Mouse (Mus musculus) left cerebral cortex, postnatal 10 days (tissue): Measurements from ENCODE around the gene Plcg2. TPM values are rescaled to one million over a fixed set of nuclear protein-coding genes. Genes with fewer than 3 reads are reported as not detected.

Experiments
- DNase-seq, 2 experiments: peaks; one replicate each; pipeline ENCODE4 v3.0.0; 2021 to 2022; ENCODE audit warnings: low spot score in 2 of 2, mixed read lengths in 1 of 2; ENCODE audit errors: extremely low spot score in 1 of 2
- intact Hi-C: fragments of 180-260 bp; cut with DNase I; formaldehyde crosslinking; loops from one replicate; pipeline ENCODE4 v1.15.1; 2025
- total RNA-seq, 2 experiments: library from RNA; stranded (reverse); gene quantifications; 2 replicates each; pipeline ENCODE4 v1.2.3; 2021

Gene Plcg2
- total RNA-seq, 2 experiments from 2014 or later = 2.7 to 2.8 TPM

DNA sequence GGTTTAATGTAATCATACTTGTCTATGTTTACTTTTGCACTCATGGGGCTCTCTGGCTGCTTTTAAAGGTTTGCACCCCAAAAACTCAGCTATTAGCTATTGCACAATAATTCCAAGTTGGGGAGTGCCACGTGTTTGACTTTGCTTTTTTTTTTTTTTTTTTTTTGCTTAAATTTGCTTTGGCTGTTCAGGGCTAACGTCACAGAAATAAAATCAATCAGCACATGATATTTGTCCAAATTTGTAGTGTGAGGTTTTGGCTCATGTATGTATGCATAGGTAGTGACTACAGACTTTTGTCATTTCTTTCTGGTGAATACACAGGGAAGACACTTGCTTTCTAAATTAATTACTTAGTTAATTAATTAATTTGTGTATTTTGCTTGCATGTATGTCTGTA lies 96.9 kb downstream of the Plcg2 start:
- intact Hi-C loops = no loop called here
- no peak for DNase-seq

DNA sequence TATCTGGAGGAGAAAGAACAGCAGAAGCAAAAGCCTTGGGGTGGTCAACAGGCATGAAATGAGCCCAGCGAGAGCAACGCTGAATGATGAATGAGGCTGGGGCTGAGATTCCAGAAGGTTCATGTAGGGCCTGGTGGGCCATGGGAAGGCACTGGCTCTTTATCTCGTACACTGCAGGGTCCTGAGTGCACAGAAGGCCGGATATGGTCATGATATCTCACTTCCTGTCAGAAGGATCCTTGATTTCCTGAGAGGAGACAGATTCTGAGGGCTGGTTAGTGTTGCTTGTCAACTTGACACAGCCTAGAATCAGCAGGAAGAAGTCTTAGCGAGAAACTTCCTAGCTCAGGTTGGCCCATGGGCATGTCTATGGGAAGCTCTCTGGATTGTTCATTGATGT lies 98.7 kb downstream of the Plcg2 start:
- no peak for DNase-seq
- intact Hi-C loops = no loop called here

DNA sequence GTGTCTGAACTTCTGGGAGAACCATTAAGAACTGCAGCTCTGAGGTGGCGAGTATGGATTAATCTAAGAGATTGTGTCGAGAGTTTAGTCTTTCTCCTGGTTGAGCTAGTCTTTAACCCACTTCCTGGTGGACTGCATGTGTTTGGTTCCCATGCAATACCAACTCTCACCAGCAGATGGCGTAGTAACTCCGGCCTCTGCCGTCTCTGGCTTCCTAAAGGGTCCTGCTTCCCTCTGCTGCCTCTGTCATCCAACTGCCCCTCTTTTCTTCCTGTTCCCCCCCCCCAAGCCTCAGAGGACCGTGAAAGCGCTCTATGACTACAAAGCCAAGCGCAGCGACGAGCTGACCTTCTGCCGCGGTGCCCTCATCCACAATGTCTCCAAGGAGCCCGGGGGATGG lies 102.7 kb downstream of the Plcg2 start:
- intact Hi-C loops = no loop called here
- DNase-seq = no peak

DNA sequence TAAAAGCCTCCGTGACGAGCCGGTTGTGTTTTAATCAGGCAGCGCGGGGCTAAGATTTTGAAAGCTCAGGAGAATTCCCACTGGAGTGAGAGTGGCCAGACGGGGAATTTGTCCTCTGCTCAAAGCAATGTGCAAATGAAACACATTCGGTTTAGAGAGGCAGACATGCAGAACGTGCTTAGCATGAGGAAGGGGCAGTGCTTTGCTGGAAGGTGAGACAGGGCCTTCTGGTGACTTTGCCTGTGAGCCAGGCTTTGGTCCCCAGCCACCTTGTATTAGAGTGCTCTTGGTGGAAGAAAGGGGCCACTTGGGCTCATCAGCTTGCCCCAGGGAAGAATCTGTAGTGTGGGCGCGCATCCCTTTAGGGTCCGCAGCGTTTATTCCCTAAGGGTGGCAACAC lies 106.0 kb downstream of the Plcg2 start:
- no peak for DNase-seq
- intact Hi-C loops = no loop called here

DNA sequence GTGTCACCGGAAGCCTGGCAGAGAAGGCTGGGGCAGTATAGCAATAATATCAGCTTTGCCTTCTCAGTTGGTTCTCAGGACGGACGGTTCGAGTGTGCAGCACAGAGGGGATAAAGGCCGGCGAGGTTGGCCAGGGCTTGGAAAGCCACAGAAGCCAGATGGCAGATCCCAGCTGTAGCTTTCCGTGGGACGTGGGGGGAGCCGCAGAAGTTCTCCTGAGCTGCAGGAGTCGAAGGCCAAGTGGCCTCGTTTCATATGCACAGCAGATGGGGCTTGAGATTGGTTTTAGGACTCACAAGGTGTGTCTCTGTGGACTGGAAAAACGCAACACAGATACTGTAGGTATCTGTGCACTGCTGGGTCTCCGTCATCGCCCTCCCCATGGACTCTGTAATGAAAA lies 106.6 kb downstream of the Plcg2 start:
- intact Hi-C loops = no loop called here
- no peak for DNase-seq

DNA sequence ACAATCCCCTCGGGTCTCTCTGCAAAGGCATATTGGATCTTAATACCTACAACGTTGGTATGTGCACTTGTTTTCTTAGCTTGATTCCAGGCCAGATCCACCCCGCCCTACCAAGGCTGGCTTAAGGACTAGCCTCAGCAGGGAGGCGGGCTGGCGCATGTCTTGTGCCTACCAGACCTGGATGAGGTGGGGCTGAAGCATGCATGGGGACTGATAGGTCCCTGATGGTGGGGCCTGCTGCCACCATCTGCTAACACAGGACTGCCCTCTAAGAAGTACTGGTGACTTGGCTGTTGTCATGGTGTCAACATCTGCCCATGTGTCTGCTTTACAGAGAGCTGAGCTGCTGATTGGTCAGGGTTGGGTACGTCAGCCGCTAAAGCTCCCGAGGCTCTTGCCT lies 107.1 kb downstream of the Plcg2 start:
- intact Hi-C loops = no loop called here
- no peak for DNase-seq

DNA sequence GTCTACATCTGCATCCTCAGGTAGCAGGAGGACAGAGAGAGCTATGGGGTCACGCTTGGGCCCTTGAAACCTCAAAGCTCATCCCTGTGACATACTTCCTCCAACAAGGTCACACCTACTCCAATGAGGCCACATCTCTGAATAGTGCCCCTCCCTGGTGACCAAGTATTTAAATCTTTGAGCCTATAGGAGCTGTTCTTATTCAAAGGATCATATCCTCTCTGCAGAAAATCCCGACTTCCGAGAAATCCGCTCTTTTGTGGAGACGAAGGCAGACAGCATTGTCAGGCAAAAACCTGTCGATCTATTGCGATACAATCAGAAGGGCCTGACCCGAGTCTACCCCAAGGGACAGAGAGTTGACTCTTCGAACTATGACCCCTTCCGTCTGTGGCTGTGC lies 112.4 kb downstream of the Plcg2 start:
- intact Hi-C loops = no loop called here
- DNase-seq = no peak

DNA sequence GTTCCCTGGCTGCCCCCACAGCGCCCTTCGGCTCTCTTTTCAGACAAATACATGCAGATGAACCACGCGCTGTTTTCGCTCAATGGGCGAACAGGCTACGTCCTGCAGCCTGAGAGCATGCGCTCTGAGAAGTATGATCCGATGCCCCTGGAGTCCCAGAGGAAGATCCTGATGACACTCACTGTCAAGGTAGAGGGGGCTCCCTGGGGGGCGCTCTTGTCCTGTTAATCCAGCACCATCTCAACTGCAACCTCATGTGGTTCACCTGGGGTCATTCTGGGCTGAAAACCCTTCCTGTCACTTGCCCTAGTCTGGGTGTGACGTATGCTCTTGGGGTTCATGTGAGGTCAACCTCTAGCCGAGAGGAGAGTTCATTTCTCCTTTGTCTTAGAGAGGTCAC lies 114.8 kb downstream of the Plcg2 start:
- intact Hi-C loops = no loop called here
- no peak for DNase-seq

DNA sequence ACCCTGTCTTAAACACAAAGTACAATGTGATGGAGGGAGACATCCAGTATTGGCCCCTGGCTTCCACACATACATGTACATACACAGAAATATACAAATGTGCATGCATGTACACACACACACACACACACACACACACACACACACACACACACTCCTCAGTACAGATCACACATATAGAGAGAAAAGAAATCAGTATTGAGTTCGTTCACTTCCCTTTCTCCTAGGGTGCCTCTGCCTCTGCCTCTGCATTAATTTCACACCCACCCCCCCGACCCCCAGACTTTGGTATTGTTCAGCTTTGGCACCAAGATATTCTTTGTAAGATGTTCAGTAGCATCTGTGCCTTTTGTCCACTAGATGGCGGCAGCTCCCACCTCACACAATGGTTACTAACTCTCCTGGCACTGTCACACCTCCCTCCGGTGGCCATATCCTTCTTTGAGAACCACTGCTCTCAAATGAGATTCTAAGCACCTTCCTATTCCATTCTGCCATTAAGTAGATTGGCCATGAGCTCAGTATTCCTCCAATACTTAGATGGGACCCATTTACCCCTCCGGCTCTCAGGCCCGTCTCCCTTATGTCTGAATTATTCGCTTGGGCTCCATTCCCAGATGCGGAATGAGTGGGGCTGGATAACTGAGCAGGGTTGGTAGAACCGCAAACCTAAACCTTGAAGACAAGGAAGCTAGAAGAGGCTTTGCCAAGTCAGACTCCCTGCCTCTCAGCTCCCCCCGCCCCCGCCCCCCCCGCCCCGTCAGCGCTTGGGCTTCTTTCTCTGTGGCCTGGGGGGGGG lies 128.1 kb downstream of the Plcg2 start:
- intact Hi-C loops = loop anchor here (10.0 kb wide), 1 partner anchor 1759 kb away; no protein-coding TSS in a partner anchor
- peak; percentile 58 to 69 for DNase-seq

DNA sequence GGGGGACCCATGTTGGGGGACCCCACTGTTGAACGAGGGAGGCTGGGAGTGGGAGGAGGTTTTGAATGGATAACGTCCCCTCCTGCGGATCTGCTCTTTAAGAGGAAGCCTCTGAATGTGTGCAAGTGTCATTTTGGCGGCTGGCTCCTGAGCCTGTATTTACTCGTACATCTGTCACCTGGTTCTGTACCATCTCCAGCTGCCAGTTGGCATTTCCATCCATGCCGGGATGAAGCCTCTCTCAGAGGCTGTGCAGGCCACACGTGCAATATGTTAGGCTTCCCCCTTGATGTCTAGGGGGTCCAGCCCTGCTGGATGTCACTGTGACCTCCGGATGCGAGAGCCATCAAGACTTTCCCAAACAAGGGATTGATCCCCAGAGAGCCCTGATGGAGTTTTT lies 129.0 kb downstream of the Plcg2 start:
- intact Hi-C loops = loop anchor here (10.0 kb wide), 1 partner anchor 1758 kb away; no protein-coding TSS in a partner anchor
- DNase-seq = no peak

DNA sequence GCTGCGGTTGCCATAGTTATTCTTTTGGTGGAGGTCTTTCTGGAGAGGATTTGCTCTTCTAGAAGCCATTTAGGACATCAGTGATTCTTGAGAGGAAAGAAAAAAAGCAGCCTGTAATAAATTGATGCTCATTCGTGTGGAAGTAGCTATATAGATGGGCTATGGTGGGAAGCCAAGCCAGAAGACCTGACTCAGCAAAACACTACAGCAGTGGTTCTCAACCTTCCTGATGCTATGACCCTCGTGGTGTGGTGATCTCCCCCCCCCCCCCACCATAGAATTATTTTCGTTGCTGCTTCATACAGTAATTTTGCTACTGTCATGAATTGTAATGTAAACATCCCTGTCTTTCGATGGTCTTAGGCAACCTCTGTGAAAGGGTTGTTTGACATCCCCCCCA lies 134.4 kb downstream of the Plcg2 start:
- DNase-seq = no peak
- intact Hi-C loops = no loop called here

DNA sequence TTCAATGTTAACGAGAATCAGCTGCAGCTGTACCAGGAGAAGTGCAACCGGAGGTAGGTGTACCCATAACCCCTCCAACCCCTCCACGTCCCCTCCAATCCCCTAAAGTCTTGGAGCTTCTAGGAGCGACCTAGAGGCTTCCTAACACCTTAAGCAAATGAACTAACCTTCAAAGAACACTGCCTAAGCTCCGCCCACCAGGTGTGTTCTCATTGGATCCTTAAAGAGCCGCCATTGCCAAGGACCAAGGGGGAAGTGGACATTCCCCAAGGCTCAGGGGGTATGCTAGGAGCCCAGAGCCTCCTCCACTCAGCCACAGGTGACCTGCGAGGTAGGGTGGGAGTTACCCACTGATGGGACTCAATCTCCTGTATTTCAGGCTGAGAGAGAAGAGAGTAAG lies 136.3 kb downstream of the Plcg2 start:
- intact Hi-C loops = no loop called here
- no peak for DNase-seq

DNA sequence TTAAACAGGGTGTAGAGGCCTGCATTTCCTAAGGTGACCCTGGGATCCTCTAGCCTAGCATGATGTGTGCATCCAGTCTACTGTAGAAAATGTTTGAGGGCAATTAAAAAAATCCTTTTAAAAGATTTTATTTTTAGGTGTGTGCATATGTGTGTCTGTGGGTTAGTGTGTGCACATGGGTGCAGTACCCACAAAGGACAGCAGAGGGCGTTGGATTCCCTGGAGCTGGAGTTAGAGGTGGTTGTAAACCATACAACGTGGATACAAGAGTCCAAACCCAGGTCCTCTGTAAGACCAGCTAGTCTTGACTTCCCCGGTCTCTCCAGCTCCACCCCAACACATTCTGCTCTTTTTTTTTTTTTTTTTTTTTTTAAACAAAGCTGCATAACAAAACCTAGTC lies 139.4 kb downstream of the Plcg2 start:
- no peak for DNase-seq
- intact Hi-C loops = no loop called here

DNA sequence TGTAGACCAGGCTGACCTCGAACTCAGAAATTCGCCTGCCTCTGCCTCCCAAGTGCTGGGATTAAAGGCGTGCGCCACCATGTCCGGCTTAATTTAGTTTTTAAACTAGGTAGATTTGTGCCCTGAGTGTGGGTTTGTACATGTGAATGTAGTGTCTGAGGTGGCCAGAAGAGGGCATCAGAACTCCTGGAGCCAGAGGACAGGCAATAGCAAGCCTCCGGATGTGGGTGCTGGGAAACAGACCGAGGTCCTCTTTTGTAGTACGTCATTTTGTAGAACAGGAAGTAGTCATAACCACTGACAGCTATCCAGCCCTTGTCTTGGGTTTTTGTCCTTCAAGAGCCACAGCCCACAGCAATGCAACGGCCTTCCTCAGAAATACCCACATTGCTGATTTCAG lies 141.5 kb downstream of the Plcg2 start:
- no peak for DNase-seq
- intact Hi-C loops = loop anchor here (10.0 kb wide), 1 partner anchor 225 kb away; no protein-coding TSS in a partner anchor

DNA sequence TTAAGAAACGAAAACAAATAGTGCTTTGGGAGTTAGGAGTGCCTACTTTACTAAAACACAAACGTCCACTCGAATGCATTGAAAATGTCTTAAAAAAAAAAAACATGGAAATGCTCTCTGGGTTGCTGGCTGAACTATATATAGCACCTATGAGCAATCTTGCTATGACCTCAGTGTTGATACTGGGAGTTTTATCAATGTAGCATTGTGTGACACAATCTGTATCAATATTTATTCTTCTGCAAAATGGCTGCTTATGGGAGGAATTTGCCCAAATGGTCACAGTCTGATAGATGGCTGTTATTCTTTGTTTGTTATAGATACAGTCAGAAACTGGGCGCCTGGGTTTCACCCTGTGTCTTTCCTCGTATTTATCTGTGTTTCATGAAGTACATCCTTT lies 147.4 kb downstream of the Plcg2 start:
- intact Hi-C loops = loop anchor here (10.0 kb wide), 1 partner anchor 219 kb away; no protein-coding TSS in a partner anchor
- DNase-seq = no peak

DNA sequence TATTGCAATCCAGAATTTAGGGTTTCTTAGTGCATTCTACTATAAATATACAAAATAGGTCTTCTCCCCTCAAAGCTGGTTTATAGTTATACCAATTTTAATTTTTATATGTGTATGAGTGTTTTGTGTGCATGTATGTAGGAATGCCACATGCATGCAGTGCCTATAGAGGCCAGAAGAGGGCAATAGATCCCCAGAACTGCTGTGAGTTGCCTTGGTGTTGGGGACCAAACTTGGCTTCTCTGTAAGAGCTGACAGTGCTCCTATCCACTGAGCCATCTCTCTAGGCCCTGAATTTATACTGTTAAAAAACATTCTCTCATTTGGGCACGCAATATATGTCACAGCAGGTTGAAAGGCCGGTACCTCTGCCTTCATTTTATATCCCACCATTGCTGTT lies 147.9 kb downstream of the Plcg2 start:
- DNase-seq = peak; percentile 63 to 69
- intact Hi-C loops = loop anchor here (10.0 kb wide), 1 partner anchor 219 kb away; no protein-coding TSS in a partner anchor

DNA sequence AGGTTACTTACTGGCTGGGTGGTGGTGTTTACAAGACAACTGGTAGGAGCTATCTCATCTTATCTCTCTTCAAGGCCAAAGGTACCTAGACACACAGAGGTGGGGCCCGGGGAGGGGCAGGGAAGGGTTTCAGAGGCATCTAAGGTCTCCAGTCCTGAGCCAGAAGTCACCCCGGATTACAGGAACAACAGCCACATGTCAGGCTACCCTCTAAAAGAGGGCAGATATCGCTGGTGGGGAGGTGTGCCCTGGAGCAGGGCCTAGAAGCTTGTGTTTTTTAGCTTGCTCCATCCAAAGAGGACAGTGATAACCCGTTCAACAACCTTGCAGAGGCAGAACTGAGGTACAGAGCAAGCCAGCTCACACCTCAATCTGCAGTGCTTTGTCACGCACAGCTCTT lies 148.3 kb downstream of the Plcg2 start:
- no peak for DNase-seq
- intact Hi-C loops = loop anchor here (10.0 kb wide), 1 partner anchor 218 kb away; no protein-coding TSS in a partner anchor

DNA sequence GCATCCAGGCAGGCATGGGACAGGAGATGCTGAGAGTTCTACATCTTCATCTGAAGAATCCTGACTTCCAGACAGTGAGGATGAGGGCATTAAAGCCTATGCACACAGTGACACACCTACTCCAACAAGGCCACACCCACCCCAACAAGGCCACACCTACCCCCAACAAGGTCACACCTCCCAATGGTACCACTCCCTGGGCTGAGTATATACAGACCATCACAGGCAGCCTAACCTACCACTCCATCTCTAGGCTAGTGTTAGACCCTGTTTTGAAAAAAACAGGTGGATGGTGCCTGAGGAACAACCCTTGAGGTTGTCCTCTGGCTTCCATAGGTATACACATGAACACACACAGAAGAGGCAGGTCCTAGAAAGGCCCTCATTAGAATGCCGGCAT lies 154.2 kb downstream of the Plcg2 start:
- intact Hi-C loops = no loop called here
- no peak for DNase-seq

DNA sequence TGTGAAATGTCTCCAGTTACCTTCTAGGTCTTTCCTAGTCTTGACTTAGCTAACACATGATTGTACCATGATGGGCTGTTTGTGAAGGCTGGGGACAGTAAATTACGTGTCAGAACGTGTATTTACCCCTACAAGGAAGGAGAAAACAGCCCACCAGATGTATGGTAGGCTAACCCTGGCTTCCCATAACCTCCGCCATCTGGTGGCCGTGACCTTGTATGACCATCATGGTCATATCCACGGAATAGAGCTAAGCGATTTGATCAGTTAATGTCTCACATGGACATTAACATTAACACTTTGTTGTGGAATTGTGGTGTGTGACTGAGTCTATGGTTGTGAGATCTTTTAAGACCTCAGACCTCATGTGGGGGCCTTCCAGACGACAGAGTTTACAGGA lies 160.9 kb downstream of the Plcg2 start:
- intact Hi-C loops = no loop called here
- DNase-seq = no peak

DNA sequence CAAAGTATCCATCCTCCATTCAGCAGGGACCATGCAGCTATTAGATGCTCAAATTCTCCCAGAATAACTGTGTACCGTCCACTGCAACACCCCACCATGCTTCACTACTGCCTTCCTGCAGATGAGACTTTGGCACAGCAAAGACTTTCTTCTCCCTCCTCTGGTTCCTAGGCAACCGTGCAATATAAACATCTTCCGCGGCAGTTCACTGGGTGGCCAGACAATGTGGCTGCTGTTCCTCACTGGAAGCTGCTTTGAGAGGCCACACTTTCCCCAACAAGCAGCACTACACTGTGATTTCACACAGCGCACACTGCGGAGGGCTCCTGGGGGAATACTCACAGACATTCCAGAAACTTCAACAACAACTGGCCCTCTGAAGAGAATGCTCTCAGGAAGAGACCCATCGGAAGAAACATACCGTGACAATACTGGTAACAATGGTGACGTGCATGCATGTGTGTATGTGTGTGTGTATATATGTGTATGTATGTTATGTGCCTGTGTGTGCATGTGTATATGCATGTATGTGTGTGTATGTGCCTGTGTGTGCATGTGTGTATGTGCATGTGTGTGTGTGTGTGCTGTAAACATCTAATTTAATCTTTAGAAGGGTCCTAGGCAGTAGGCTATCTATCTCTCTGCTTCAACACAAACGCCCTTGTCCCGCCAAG lies 162.4 kb downstream of the Plcg2 start:
- intact Hi-C loops = no loop called here
- DNase-seq = peak; percentile 58 to 59
